Mouse (Mus musculus): Measurements from ENCODE around the gene Zfp655. TPM values are rescaled to one million over a fixed set of nuclear protein-coding genes. Genes with fewer than 3 reads are reported as not detected.
"Not testable (repeated sequence)": the region's sequence is repeated elsewhere in the genome, so short reads cannot be mapped to it uniquely, and the experiment has no call there.

Gene Zfp655
- 10 to 100 TPM; 48.1 to 53.2 TPM for total RNA-seq (2021)
- long read RNA-seq, experiment 1, full-length matches to known transcripts = 11 of 15 reads
- long read RNA-seq, experiment 1, partial matches to known transcripts = 2 of 15 reads
- long read RNA-seq, experiment 1, other reads (novel, unspliced or antisense) = 2 of 15 reads
- long read RNA-seq, experiment 2, full-length matches to known transcripts = 29 of 37 reads
- long read RNA-seq, experiment 2, partial matches to known transcripts = 0 of 37 reads
- long read RNA-seq, experiment 2, other reads (novel, unspliced or antisense) = 8 of 37 reads

GRCm38 (mm10) chr5:145231367-145231871 is at the start of gene Zfp655:
Zfp655 (plus strand) TSS chr5:145231715.
- DNase-seq (ENCODE audit: low spot score in 2 of 2) = peak; percentile 88 to 94

- no peak for DNase-seq (ENCODE audit: low spot score in 2 of 2)
These were observed 46.3 kb upstream of the Zfp655 start for GRCm38 (mm10) chr5:145185244-145185643.

GRCm38 (mm10) chr5:145189416-145189815 is 42.1 kb upstream of the Zfp655 start:
- DNase-seq (ENCODE audit: low spot score in 2 of 2) = no peak

- DNase-seq (ENCODE audit: low spot score in 2 of 2) = no peak
These were observed 41.1 kb upstream of the Zfp655 start for GRCm38 (mm10) chr5:145190373-145190772.

GRCm38 (mm10) chr5:145190875-145191798 is 40.4 kb upstream of the Zfp655 start:
- peak; percentile 76 to 81 for DNase-seq (ENCODE audit: low spot score in 2 of 2)

- no peak for DNase-seq (ENCODE audit: low spot score in 2 of 2)
These were observed 39.6 kb upstream of the Zfp655 start, which contains the start of gene Atp5j2 for GRCm38 (mm10) chr5:145191962-145192361. Atp5j2 (minus strand) TSS chr5:145192062.

- DNase-seq (ENCODE audit: low spot score in 2 of 2) = no peak
These were observed 31.1 kb upstream of the Zfp655 start for GRCm38 (mm10) chr5:145200387-145200786.

- DNase-seq (ENCODE audit: low spot score in 2 of 2) = peak; percentile 24 to 43
These were observed 30.1 kb upstream of the Zfp655 start, which contains the start of gene Zkscan14 for GRCm38 (mm10) chr5:145201321-145201991. Zkscan14 (minus strand) TSS chr5:145201868.

GRCm38 (mm10) chr5:145202446-145202845 is 29.1 kb upstream of the Zfp655 start:
- DNase-seq (ENCODE audit: low spot score in 2 of 2) = no peak

GRCm38 (mm10) chr5:145203936-145204691 is 27.4 kb upstream of the Zfp655 start, which contains the start of gene Zkscan5:
Zkscan5 (plus strand) TSS chr5:145204562.
- DNase-seq (ENCODE audit: low spot score in 2 of 2) = peak; percentile 83 to 93

GRCm38 (mm10) chr5:145205041-145205440 is 26.5 kb upstream of the Zfp655 start:
- no peak for DNase-seq (ENCODE audit: low spot score in 2 of 2)

GRCm38 (mm10) chr5:145207385-145207784 is 24.1 kb upstream of the Zfp655 start:
- DNase-seq (ENCODE audit: low spot score in 2 of 2) = no peak

- no peak for DNase-seq (ENCODE audit: low spot score in 2 of 2)
These were observed 23.6 kb upstream of the Zfp655 start for GRCm38 (mm10) chr5:145207954-145208353.

GRCm38 (mm10) chr5:145208391-145208790 is 23.1 kb upstream of the Zfp655 start:
- not testable (repeated sequence) for DNase-seq (ENCODE audit: low spot score in 2 of 2)

- no peak for DNase-seq (ENCODE audit: low spot score in 2 of 2)
These were observed 20.2 kb upstream of the Zfp655 start for GRCm38 (mm10) chr5:145211340-145211739.

GRCm38 (mm10) chr5:145212216-145212615 is 19.3 kb upstream of the Zfp655 start:
- DNase-seq (ENCODE audit: low spot score in 2 of 2) = no peak

- no peak for DNase-seq (ENCODE audit: low spot score in 2 of 2)
These were observed 18.0 kb upstream of the Zfp655 start for GRCm38 (mm10) chr5:145213505-145213904.

GRCm38 (mm10) chr5:145214679-145215078 is 16.8 kb upstream of the Zfp655 start:
- DNase-seq (ENCODE audit: low spot score in 2 of 2) = no peak

- DNase-seq (ENCODE audit: low spot score in 2 of 2) = no peak
These were observed 13.8 kb upstream of the Zfp655 start for GRCm38 (mm10) chr5:145217746-145218145.

GRCm38 (mm10) chr5:145218206-145218605 is 13.3 kb upstream of the Zfp655 start:
- DNase-seq (ENCODE audit: low spot score in 2 of 2) = no peak
